Mouse (Mus musculus) midbrain, embryonic 15.5 days (tissue): ENCODE results near the gene Rsph14. TPM values are rescaled to one million over a fixed set of nuclear protein-coding genes. Genes with fewer than 3 reads are reported as not detected.

Experiments
- ATAC-seq: fragments of 200-750 bp; cut with Nextera tagmentation; replicated peaks from 2 replicates; pipeline ENCODE4 v1.8.0; 2017; ENCODE audit warnings: moderate TSS enrichment
- H3K27ac ChIP-seq: fragments of 300-500 bp; sonication (generic); 2 replicates; pipeline ENCODE4 v1.5.1; 2015; ENCODE audit warnings: mild to moderate bottlenecking, inconsistent platforms
- H3K27me3 ChIP-seq: fragments of 300-500 bp; sonication (generic); replicated peaks from 2 replicates; pipeline ENCODE4 v1.6.1; 2015; ENCODE audit warnings: inconsistent platforms
- H3K36me3 ChIP-seq: fragments of 300-500 bp; sonication (generic); replicated peaks from 2 replicates; pipeline ENCODE4 v1.6.1; 2015; ENCODE audit warnings: inconsistent platforms
- H3K4me1 ChIP-seq: fragments of 300-500 bp; sonication (generic); 2 replicates; pipeline ENCODE4 v1.6.1; 2015; ENCODE audit warnings: inconsistent platforms
- H3K4me2 ChIP-seq: fragments of 300-500 bp; sonication (generic); 2 replicates; pipeline ENCODE4 v1.6.1; 2015; ENCODE audit warnings: inconsistent platforms, mild to moderate bottlenecking, moderate library complexity
- H3K4me3 ChIP-seq: fragments of 300-500 bp; sonication (generic); 2 replicates; pipeline ENCODE4 v1.5.1; 2015; ENCODE audit warnings: mild to moderate bottlenecking, inconsistent platforms
- H3K9ac ChIP-seq: fragments of 300-500 bp; sonication (generic); 2 replicates; pipeline ENCODE4 v1.6.1; 2015; ENCODE audit warnings: mild to moderate bottlenecking, inconsistent platforms
- H3K9me3 ChIP-seq: fragments of 300-500 bp; sonication (generic); 2 replicates; pipeline ENCODE4 v1.6.1; 2016; ENCODE audit warnings: inconsistent platforms
- WGBS: fragments of 180-500 bp; shearing (Covaris S2); methylation state at CpG from one replicate; pipeline ENCODE4 v1.1.7; 2015; ENCODE audit warnings: mixed read lengths; 5-methylcytosine and 5-hydroxymethylcytosine counted together
- polyA plus RNA-seq: library from polyadenylated mRNA; unstranded; fragments of >200 nt; fragmentation: Nextera tagmentation; extraction: Ambion mirVana; gene quantifications from 2 replicates; pipeline ENCODE4 v1.2.1, GENCODE M21; 2015

The Rsph14 gene
- polyA plus RNA-seq, 1 experiment from 2014 or later = 1.5 TPM

DNA sequence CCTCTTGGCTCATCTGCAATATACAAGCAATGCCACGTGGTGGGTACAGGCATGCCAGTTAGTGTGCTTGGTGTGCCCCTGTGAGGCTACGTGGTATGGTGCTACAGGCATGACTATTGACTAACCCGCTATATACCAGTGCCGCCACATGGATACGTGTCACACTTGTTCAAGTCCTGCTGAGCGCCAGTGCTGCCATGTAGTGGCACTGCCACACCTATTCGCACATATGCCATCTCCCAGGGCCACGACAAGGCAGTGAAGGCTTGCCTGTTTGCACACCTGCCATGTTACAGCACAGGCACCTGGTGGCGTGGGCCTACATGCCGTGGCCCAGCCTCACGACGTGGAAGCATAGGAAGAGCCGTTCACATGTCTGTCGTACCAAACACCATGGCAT, 108.1 kb downstream of the Rsph14 start:
- Histone ChIP-seq H3K27ac (no peak overlapping the region), H3K9me3 (no peaks in the 10 kb centered on the region), H3K4me1 (peaks cover 4% of the 10 kb centered on the region; the same call in 1 of the 2 replicates), H3K36me3 (no peaks in the 10 kb centered on the region), H3K27me3 (no peaks in the 10 kb centered on the region), H3K4me2 (no peak overlapping the region), H3K4me3 (no peak overlapping the region), H3K9ac (no peak overlapping the region)
- WGBS = 91% methylated on average over 14 of the region's 14 CpGs
- no peak for ATAC-seq

DNA sequence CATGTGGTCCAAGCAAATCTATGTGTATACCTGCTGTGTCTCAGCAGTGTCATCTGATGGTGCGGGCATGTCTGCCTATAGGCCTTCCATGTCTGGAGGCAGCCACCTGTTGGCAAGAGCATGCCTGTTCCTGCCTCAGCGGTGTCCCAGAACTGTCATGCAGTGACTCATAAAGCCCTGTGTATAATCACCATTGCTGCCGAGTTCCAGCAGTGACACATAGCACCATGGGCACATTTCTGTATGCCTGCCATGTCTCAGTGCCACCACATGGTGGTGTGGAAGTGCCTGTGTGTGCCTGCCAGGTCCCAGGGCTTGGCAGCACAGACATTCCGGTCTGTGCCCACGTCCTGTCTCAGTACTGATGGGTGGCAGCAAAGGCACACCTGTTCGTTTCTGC, 109.6 kb downstream of the Rsph14 start:
- H3K9ac ChIP-seq = no peak overlapping the region
- no peak overlapping the region for H3K4me3 ChIP-seq
- H3K27ac ChIP-seq = no peak overlapping the region
- no peaks in the 10 kb centered on the region for H3K27me3 ChIP-seq
- H3K4me1 ChIP-seq = peaks cover 4% of the 10 kb centered on the region; the same call in 1 of the 2 replicates
- H3K36me3 ChIP-seq = no peaks in the 10 kb centered on the region
- 63% methylated on average over 6 of the region's 6 CpGs for WGBS
- H3K4me2 ChIP-seq = no peak overlapping the region
- H3K9me3 ChIP-seq = no peaks in the 10 kb centered on the region
- ATAC-seq = peak; percentile 43

DNA sequence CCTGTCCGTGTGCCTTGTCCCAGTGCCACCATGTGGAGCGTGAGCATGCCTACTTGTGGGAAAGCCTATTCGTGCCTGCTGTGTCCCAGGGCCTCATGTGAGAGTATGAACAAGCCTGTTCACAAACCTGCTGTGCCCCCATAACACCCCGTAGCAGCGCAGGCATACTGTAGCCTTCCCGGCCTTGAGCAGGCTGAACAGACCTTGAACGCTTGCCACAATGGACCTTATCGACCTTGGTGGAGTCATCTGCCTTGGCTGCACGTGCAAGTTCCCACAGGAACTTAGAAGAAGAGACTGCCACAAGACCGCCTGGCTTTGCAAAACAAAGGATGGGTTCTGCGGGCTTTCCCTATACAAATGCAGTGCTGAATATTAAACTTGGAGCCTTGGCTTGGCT, 110.8 kb downstream of the Rsph14 start:
- Histone ChIP-seq H3K36me3 (no peaks in the 10 kb centered on the region), H3K9me3 (no peaks in the 10 kb centered on the region), H3K4me1 (peaks cover 4% of the 10 kb centered on the region; the same call in 1 of the 2 replicates), H3K27me3 (no peaks in the 10 kb centered on the region), H3K27ac (no peak overlapping the region), H3K9ac (no peak overlapping the region), H3K4me3 (no peak overlapping the region), H3K4me2 (no peak overlapping the region)
- no peak for ATAC-seq
- WGBS = 85% methylated on average over 11 of the region's 11 CpGs

DNA sequence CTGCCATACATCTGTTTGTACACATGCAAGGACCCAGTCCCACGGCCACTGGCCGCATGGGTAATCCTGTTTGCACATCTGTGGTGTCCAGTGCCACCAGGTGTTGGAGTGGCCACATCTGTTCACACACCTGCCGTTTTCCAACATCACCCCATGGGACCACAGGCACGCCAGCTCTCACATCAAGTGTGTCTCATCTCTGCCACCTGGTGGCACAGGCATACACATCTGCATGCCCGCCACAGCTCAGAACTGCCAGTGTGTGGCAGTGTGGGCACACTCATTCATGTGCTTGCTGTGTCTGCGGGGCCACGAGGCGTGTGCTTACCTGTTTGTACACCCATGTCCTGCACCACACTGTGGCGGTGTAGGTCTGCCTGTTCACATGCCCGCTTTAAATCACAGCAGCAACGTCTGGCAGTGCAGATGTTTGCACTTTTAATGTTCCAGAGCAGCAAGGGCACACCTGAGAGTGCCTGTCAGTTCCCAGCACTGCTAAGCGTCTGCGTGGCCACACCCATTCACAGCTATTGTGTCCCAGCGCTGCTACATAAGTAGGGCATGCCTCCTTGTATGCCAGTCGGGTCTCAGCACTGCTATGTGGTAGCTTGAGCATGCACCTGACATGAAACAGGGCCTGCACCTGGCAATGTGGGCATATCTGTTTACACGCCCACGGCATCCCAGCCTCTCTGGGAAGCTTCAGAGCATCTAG, 111.4 kb downstream of the Rsph14 start:
- no peak overlapping the region for H3K27ac ChIP-seq
- peaks cover 4% of the 10 kb centered on the region; the same call in 1 of the 2 replicates for H3K4me1 ChIP-seq
- H3K9ac ChIP-seq = no peak overlapping the region
- no peaks in the 10 kb centered on the region for H3K27me3 ChIP-seq
- no peaks in the 10 kb centered on the region for H3K9me3 ChIP-seq
- no peak overlapping the region for H3K4me3 ChIP-seq
- peak; percentile 65 for ATAC-seq
- H3K36me3 ChIP-seq = no peaks in the 10 kb centered on the region
- WGBS = 44% methylated on average over 17 of the region's 17 CpGs
- no peak overlapping the region for H3K4me2 ChIP-seq

DNA sequence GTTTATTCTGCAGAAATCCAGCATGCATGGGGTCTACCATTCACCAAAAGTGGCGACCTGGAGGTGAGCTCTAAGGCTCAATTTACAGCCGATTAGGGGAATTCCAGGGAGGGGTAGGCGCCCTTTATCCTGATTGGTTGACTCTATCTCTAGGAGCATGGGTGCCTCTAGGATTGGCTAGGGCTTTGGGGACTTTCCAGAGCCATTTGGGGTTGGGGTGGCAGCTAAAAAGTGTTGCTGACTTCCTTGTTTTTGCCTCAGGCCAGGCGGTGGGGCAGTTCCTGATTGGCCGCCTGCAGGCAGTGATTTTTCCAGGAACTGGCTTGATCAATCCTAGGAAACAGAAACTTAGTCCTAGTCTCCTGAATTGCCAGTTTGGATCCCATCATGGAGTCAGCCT, 113.1 kb downstream of the Rsph14 start:
- H3K4me3 ChIP-seq = no peak overlapping the region
- no peak overlapping the region for H3K9ac ChIP-seq
- ATAC-seq = no peak
- H3K27ac ChIP-seq = no peak overlapping the region
- 49% methylated on average over 5 of the region's 5 CpGs for WGBS
- no peaks in the 10 kb centered on the region; the same call in 1 of the 2 replicates for H3K4me1 ChIP-seq
- no peaks in the 10 kb centered on the region for H3K27me3 ChIP-seq
- H3K36me3 ChIP-seq = no peaks in the 10 kb centered on the region
- no peaks in the 10 kb centered on the region for H3K9me3 ChIP-seq
- H3K4me2 ChIP-seq = no peak overlapping the region

DNA sequence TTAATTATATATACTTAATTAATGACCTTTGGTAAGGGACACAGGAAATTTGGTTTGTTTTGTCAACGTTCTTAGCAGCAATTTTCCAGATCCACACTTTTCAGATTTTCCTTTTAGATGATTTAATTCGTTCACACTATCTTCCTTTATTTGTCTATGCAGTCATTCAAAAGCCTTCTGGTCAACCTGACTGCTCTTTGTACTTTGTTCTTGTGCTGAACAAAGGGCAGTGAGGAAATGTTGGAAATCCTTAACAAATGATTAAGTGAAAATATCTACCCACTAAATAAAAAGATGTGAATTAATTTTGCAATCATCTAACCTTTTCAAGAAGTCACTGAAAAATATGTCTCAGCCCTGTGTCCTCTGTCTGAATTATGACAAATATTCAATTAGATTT, 124.0 kb downstream of the Rsph14 start:
- WGBS = 77% methylated on average over 2 of the region's 2 CpGs
- H3K9ac ChIP-seq = no peak overlapping the region
- no peak overlapping the region for H3K4me2 ChIP-seq

More for the DNA sequence above, 124.0 kb downstream of the Rsph14 start:
- H3K4me3 ChIP-seq = no peak overlapping the region
- no peak overlapping the region for H3K27ac ChIP-seq
- no peaks in the 10 kb centered on the region for H3K36me3 ChIP-seq
- no peaks in the 10 kb centered on the region for H3K27me3 ChIP-seq
- no peaks in the 10 kb centered on the region for H3K9me3 ChIP-seq
- ATAC-seq = no peak
- no peaks in the 10 kb centered on the region for H3K4me1 ChIP-seq

Other genes starting within 250 kb of the Rsph14 start
- gene Gnaz, start 65.4 kb downstream of the Rsph14 start, polyA plus RNA-seq = 86.2 and 96.0 TPM in 2 replicates
- 22.2 and 23.2 TPM in 2 replicates for gene Rab36, start 4.5 kb upstream of the Rsph14 start, polyA plus RNA-seq
- 17.9 and 19.2 TPM in 2 replicates for gene Bcr, start 28.0 kb upstream of the Rsph14 start, polyA plus RNA-seq
- gene Specc1l, start 179.5 kb upstream of the Rsph14 start, polyA plus RNA-seq = 34.6 and 37.2 TPM in 2 replicates